Mouse (Mus musculus): ENCODE data around the gene Zbp1. TPM values are rescaled to one million over a fixed set of nuclear protein-coding genes. Genes with fewer than 3 reads are reported as not detected.
A peak's percentile ranks its signal among the peaks of the same experiment; 100 is the strongest.

Zbp1 gene
- polyA plus RNA-seq, 1 experiment from 2014 or later: not detected

- no peaks in the 10 kb centered on the region; the same call in 1 of the 2 replicates for H3K27me3 ChIP-seq (ENCODE audit: control insufficient read depth, insufficient read depth, low read length)
- peak overlapping the region; percentile 19 for H3K4me3 ChIP-seq (ENCODE audit: low read depth, low read length)
- ATAC-seq (replicated peaks; ENCODE audit: low FRiP score) (peak; percentile 88), DNase-seq (ENCODE audit: low spot score) (peak; percentile 81)
- peaks cover 9% of the 10 kb centered on the region for H3K4me1 ChIP-seq (replicated peaks; ENCODE audit: control insufficient read depth, insufficient read depth, low read length)
- no peaks in the 10 kb centered on the region for H3K36me3 ChIP-seq (ENCODE audit: control insufficient read depth, insufficient read depth, low read length)
- 3% methylated on average over 22 of the region's 22 CpGs for WGBS
- peak overlapping the region; percentile 40 for H3K9ac ChIP-seq (ENCODE audit: low read length)
- peak overlapping the region; percentile 45 for H3K4me2 ChIP-seq (ENCODE audit: low read depth, low read length, severe bottlenecking)
- no peaks in the 10 kb centered on the region; the same call in 1 of the 2 replicates for H3K9me3 ChIP-seq (ENCODE audit: control insufficient read depth, low read length)
- peak overlapping the region; percentile 75 for H3K27ac ChIP-seq (ENCODE audit: low read depth, low read length)
Measured at GRCm38 (mm10) chr2:173173521-173174511, 44.9 kb downstream of the Zbp1 start.

- 18% methylated on average over 2 of the region's 2 CpGs for WGBS
- H3K4me2 ChIP-seq (ENCODE audit: low read depth, low read length, severe bottlenecking): peak overlapping the region; percentile 45; the same call in 1 of the 2 replicates
- peak overlapping the region; percentile 19; the same call in 1 of the 2 replicates for H3K4me3 ChIP-seq (ENCODE audit: low read depth, low read length)
- peaks cover 9% of the 10 kb centered on the region for H3K4me1 ChIP-seq (replicated peaks; ENCODE audit: control insufficient read depth, insufficient read depth, low read length)
- H3K27ac ChIP-seq (ENCODE audit: low read depth, low read length): peak overlapping the region; percentile 75
- no peaks in the 10 kb centered on the region for H3K36me3 ChIP-seq (ENCODE audit: control insufficient read depth, insufficient read depth, low read length)
- DNase-seq (ENCODE audit: low spot score) (peak; percentile 71), ATAC-seq (replicated peaks; ENCODE audit: low FRiP score) (peak; percentile 74)
- no peaks in the 10 kb centered on the region; the same call in 1 of the 2 replicates for H3K27me3 ChIP-seq (ENCODE audit: control insufficient read depth, insufficient read depth, low read length)
- peak overlapping the region; percentile 40; the same call in 1 of the 2 replicates for H3K9ac ChIP-seq (ENCODE audit: low read length)
- H3K9me3 ChIP-seq (ENCODE audit: control insufficient read depth, low read length): no peaks in the 10 kb centered on the region; the same call in 1 of the 2 replicates
Measured at GRCm38 (mm10) chr2:173173008-173173407, 45.7 kb downstream of the Zbp1 start.

GRCm38 (mm10) chr2:173172386-173172785, 46.3 kb downstream of the Zbp1 start:
- Histone ChIP-seq H3K4me3 (ENCODE audit: low read depth, low read length) (no peak overlapping the region), H3K4me1 (replicated peaks; ENCODE audit: control insufficient read depth, insufficient read depth, low read length) (peaks cover 9% of the 10 kb centered on the region)
- 94% methylated on average over 1 of the region's 1 CpGs for WGBS

GRCm38 (mm10) chr2:173171956-173172355, 46.8 kb downstream of the Zbp1 start:
- ATAC-seq (replicated peaks; ENCODE audit: low FRiP score) (no peak), DNase-seq (ENCODE audit: low spot score) (peak; percentile 49)
- H3K36me3 ChIP-seq (ENCODE audit: control insufficient read depth, insufficient read depth, low read length): no peaks in the 10 kb centered on the region
- no peak overlapping the region for H3K4me3 ChIP-seq (ENCODE audit: low read depth, low read length)
- no peak overlapping the region for H3K27ac ChIP-seq (ENCODE audit: low read depth, low read length)
- H3K4me2 ChIP-seq (ENCODE audit: low read depth, low read length, severe bottlenecking): peak overlapping the region; percentile 44; the same call in 1 of the 2 replicates
- no peaks in the 10 kb centered on the region; the same call in 1 of the 2 replicates for H3K9me3 ChIP-seq (ENCODE audit: control insufficient read depth, low read length)
- H3K9ac ChIP-seq (ENCODE audit: low read length): peak overlapping the region; percentile 32; the same call in 1 of the 2 replicates
- no peaks in the 10 kb centered on the region; the same call in 1 of the 2 replicates for H3K27me3 ChIP-seq (ENCODE audit: control insufficient read depth, insufficient read depth, low read length)
- 87% methylated on average over 5 of the region's 5 CpGs for WGBS
- H3K4me1 ChIP-seq (replicated peaks; ENCODE audit: control insufficient read depth, insufficient read depth, low read length): peaks cover 9% of the 10 kb centered on the region

More at GRCm38 (mm10) chr2:173172386-173172785, 46.3 kb downstream of the Zbp1 start:
- no peaks in the 10 kb centered on the region; the same call in 1 of the 2 replicates for H3K27me3 ChIP-seq (ENCODE audit: control insufficient read depth, insufficient read depth, low read length)
- H3K9me3 ChIP-seq (ENCODE audit: control insufficient read depth, low read length): no peaks in the 10 kb centered on the region; the same call in 1 of the 2 replicates
- ATAC-seq (replicated peaks; ENCODE audit: low FRiP score) (no peak), DNase-seq (ENCODE audit: low spot score) (peak; percentile 39)
- no peak overlapping the region for H3K9ac ChIP-seq (ENCODE audit: low read length)
- H3K4me2 ChIP-seq (ENCODE audit: low read depth, low read length, severe bottlenecking): no peak overlapping the region
- H3K36me3 ChIP-seq (ENCODE audit: control insufficient read depth, insufficient read depth, low read length): no peaks in the 10 kb centered on the region
- H3K27ac ChIP-seq (ENCODE audit: low read depth, low read length): peak overlapping the region; percentile 75; the same call in 1 of the 2 replicates

- H3K9ac ChIP-seq (ENCODE audit: low read length): peak overlapping the region; percentile 32
- no peaks in the 10 kb centered on the region for H3K36me3 ChIP-seq (ENCODE audit: control insufficient read depth, insufficient read depth, low read length)
Measured at GRCm38 (mm10) chr2:173171470-173171869, 47.3 kb downstream of the Zbp1 start.

GRCm38 (mm10) chr2:173170715-173171114, 48.0 kb downstream of the Zbp1 start:
- Histone ChIP-seq H3K4me2 (ENCODE audit: low read depth, low read length, severe bottlenecking) (no peak overlapping the region), H3K27me3 (ENCODE audit: control insufficient read depth, insufficient read depth, low read length) (no peaks in the 10 kb centered on the region; the same call in 1 of the 2 replicates), H3K36me3 (ENCODE audit: control insufficient read depth, insufficient read depth, low read length) (no peaks in the 10 kb centered on the region), H3K4me3 (ENCODE audit: low read depth, low read length) (no peak overlapping the region), H3K9me3 (ENCODE audit: control insufficient read depth, low read length) (no peaks in the 10 kb centered on the region; the same call in 1 of the 2 replicates), H3K27ac (ENCODE audit: low read depth, low read length) (no peak overlapping the region), H3K9ac (ENCODE audit: low read length) (no peak overlapping the region), H3K4me1 (replicated peaks; ENCODE audit: control insufficient read depth, insufficient read depth, low read length) (peaks cover 9% of the 10 kb centered on the region)
- no peak for DNase-seq (ENCODE audit: low spot score)
- ATAC-seq (replicated peaks; ENCODE audit: low FRiP score): no peak
- 58% methylated on average over 2 of the region's 2 CpGs for WGBS

More at GRCm38 (mm10) chr2:173171470-173171869, 47.3 kb downstream of the Zbp1 start:
- Histone ChIP-seq H3K9me3 (ENCODE audit: control insufficient read depth, low read length) (no peaks in the 10 kb centered on the region; the same call in 1 of the 2 replicates), H3K4me3 (ENCODE audit: low read depth, low read length) (peak overlapping the region; percentile 14; the same call in 1 of the 2 replicates), H3K27ac (ENCODE audit: low read depth, low read length) (no peak overlapping the region), H3K4me2 (ENCODE audit: low read depth, low read length, severe bottlenecking) (peak overlapping the region; percentile 44), H3K4me1 (replicated peaks; ENCODE audit: control insufficient read depth, insufficient read depth, low read length) (peaks cover 9% of the 10 kb centered on the region), H3K27me3 (ENCODE audit: control insufficient read depth, insufficient read depth, low read length) (no peaks in the 10 kb centered on the region; the same call in 1 of the 2 replicates)
- no peak for ATAC-seq (replicated peaks; ENCODE audit: low FRiP score)
- DNase-seq (ENCODE audit: low spot score): peak; percentile 59
- 7% methylated on average over 30 of the region's 30 CpGs for WGBS

GRCm38 (mm10) chr2:173170081-173170480, 48.6 kb downstream of the Zbp1 start:
- no peak for ATAC-seq (replicated peaks; ENCODE audit: low FRiP score)
- H3K36me3 ChIP-seq (ENCODE audit: control insufficient read depth, insufficient read depth, low read length): no peaks in the 10 kb centered on the region
- H3K27me3 ChIP-seq (ENCODE audit: control insufficient read depth, insufficient read depth, low read length): no peaks in the 10 kb centered on the region; the same call in 1 of the 2 replicates

GRCm38 (mm10) chr2:173168411-173168851, 50.3 kb downstream of the Zbp1 start:
- WGBS: 77% methylated on average over 5 of the region's 5 CpGs
- ATAC-seq (replicated peaks; ENCODE audit: low FRiP score) (no peak), DNase-seq (ENCODE audit: low spot score) (no peak)
- H3K4me3 ChIP-seq (ENCODE audit: low read depth, low read length): no peak overlapping the region
- no peaks in the 10 kb centered on the region for H3K36me3 ChIP-seq (ENCODE audit: control insufficient read depth, insufficient read depth, low read length)
- H3K4me2 ChIP-seq (ENCODE audit: low read depth, low read length, severe bottlenecking): no peak overlapping the region
- H3K9ac ChIP-seq (ENCODE audit: low read length): no peak overlapping the region
- no peaks in the 10 kb centered on the region for H3K9me3 ChIP-seq (ENCODE audit: control insufficient read depth, low read length)
- peaks cover 8% of the 10 kb centered on the region for H3K4me1 ChIP-seq (replicated peaks; ENCODE audit: control insufficient read depth, insufficient read depth, low read length)
- H3K27me3 ChIP-seq (ENCODE audit: control insufficient read depth, insufficient read depth, low read length): no peaks in the 10 kb centered on the region; the same call in 1 of the 2 replicates
- no peak overlapping the region for H3K27ac ChIP-seq (ENCODE audit: low read depth, low read length)

More at GRCm38 (mm10) chr2:173170081-173170480, 48.6 kb downstream of the Zbp1 start:
- Histone ChIP-seq H3K4me1 (replicated peaks; ENCODE audit: control insufficient read depth, insufficient read depth, low read length) (peaks cover 9% of the 10 kb centered on the region), H3K9me3 (ENCODE audit: control insufficient read depth, low read length) (no peaks in the 10 kb centered on the region), H3K27ac (ENCODE audit: low read depth, low read length) (no peak overlapping the region), H3K9ac (ENCODE audit: low read length) (no peak overlapping the region), H3K4me2 (ENCODE audit: low read depth, low read length, severe bottlenecking) (no peak overlapping the region), H3K4me3 (ENCODE audit: low read depth, low read length) (no peak overlapping the region)
- no peak for DNase-seq (ENCODE audit: low spot score)
- WGBS: 74% methylated on average over 2 of the region's 2 CpGs

Data from forebrain, embryonic 11.5 days (tissue).